Mouse (Mus musculus): ENCODE measurements at regions not wholly inside any gene's neighbourhood (a gene's known extent, or its start where the extent isn't known, plus 50 kb on each side); places are given as distances from the start of the nearest gene placed in this dataset.

- TF ChIP-seq CTCF (IDR thresholded peaks at IDR 0.05; ENCODE audit: extremely low read depth, insufficient read depth, low read length) (no peak), POLR2A (IDR thresholded peaks at IDR 0.05; ENCODE audit: extremely low read depth, insufficient read depth, low read length) (no peak)
These were observed 94.3 kb downstream of the Lbh start for GRCm38 (mm10) chr17:73012356-73012755.

All from cortical plate, adult 2 months (tissue).